Mouse (Mus musculus): ENCODE data around the gene Tmem240.
"Not testable (repeated sequence)": the region's sequence is repeated elsewhere in the genome, so short reads cannot be mapped to it uniquely, and the experiment has no call there.

Gene Tmem240

DNA sequence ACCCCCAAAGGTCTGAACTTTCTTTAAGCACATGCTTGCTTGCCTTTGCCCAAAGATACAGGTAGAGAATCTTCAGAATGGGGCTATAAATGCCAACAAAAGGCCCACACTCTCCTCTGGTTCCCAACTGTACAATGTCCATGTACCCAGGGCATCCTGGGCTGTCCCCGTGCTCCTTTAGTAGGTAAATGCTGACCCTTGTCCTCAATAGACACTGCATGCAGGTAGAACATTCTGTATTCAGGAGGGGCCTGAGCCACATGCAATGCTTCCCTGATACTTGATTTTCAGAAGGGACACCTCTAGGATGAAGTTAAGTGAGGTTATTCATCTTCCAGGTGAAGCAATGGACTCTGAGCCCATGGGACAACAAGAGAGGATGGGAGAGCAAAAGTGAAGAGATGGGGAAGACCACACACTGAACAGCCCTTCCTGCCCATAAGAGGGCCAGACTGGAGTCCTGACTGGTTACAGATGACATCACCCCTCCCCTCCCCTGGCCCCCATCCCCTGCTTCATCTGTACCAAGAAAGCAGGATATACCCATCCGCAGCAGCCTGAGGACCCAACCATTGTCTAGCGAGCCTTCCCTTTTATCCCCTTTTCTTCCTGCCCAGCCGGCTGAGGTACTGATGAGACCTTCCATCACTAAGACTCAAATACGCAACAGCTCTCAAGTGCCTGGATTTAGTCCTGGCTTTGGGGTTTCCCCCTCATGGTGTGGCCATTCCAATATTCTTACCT lies 38.9 kb downstream of the Tmem240 start:
- DNase-seq: no peak

DNA sequence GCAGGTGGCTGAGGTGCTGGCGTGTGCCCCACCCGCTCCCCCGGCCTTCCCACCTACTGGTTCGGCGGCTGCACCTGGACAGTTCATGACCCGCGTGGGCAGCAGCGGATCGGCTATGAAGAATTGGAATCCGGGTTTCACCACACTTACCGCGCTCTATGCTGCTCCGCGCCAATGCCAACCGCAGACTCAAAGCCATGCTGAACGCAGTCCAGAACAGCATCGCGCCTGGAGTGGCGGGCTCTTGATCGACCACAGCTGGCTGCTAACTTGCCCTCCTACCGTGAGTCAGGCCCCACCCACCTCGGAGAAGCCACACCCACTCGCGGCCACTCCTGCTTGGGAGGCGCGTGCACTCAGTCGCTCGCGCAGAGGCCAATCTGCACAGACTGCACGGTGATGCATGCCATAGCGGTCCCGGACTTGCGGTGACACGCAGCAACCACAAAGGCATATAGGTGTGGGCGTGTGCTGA lies 39.7 kb downstream of the Tmem240 start, which contains the start of gene Vwa1:
Gene Vwa1 (minus strand): TSS at position 419 of the 475 bp plus-strand sequence.
- peak; percentile 85 for DNase-seq

GRCm38 (mm10) chr4:155774971-155775740 lies 40.6 kb downstream of the Tmem240 start:
- no peak for DNase-seq

GRCm38 (mm10) chr4:155775855-155776254 lies 41.3 kb downstream of the Tmem240 start:
- DNase-seq: no peak

DNA sequence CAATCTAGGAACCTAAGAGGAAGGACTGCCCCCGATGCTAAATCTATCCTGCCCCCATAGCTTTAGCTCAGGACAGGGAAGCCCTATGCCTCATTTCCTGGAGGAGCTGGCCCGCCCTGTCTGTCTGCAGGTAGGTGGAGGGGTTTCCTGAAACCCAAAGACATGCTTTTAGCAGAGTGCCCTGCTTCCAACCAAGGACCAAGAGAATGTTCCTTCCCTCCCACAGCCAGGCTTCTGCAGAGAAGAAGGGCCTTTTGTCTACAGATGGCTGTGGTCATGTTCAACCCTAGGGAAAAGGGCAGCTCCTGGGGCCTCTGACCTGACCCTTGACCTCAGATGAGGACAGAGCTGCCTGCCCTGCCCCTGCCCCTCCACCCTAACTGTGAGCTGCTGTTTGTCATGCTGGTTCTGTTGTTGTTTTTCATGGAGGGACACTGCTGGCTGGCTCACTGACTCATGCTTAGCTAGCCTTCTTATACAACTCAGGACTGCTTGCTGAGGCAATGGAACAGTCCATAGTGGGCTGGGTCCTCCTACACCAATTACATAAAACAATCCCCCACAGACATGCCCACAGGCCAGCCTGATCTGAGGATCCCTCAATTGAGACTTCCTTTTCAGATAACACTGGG lies 42.2 kb downstream of the Tmem240 start:
- DNase-seq: no peak

- DNase-seq: no peak
Measured at GRCm38 (mm10) chr4:155777816-155778215, 43.2 kb downstream of the Tmem240 start.

- no peak for DNase-seq
Measured at GRCm38 (mm10) chr4:155779498-155779897, 44.9 kb downstream of the Tmem240 start.

- DNase-seq: no peak
Measured at GRCm38 (mm10) chr4:155780895-155781294, 46.3 kb downstream of the Tmem240 start.

DNA sequence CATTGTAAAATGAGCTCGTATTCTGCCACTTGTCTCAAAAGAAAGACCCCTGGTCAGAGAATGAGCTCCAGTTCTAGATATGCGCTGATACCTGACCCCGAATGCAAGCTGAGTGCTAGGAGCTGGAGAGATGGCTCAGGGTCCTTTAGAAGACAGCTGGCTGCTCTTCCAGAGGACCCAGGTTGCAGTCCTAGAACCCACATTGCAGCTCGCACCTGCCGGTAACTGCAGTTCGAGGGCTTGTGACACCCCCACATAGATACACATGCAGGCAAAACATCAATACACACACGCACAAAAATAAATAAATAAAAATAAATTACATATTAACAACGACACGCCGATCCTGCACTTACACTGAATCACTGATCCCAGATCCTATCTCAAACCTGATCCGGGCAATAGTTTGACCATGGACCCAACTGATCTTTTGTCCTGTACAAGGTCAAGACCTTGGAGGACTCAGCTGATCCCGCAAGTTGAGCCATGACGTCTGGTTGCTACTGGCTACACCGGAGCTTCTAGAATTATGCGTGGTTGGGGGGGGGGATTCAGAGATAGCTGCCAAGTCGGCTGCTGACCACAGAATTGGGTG lies 49.0 kb downstream of the Tmem240 start:
- DNase-seq: no peak

DNA sequence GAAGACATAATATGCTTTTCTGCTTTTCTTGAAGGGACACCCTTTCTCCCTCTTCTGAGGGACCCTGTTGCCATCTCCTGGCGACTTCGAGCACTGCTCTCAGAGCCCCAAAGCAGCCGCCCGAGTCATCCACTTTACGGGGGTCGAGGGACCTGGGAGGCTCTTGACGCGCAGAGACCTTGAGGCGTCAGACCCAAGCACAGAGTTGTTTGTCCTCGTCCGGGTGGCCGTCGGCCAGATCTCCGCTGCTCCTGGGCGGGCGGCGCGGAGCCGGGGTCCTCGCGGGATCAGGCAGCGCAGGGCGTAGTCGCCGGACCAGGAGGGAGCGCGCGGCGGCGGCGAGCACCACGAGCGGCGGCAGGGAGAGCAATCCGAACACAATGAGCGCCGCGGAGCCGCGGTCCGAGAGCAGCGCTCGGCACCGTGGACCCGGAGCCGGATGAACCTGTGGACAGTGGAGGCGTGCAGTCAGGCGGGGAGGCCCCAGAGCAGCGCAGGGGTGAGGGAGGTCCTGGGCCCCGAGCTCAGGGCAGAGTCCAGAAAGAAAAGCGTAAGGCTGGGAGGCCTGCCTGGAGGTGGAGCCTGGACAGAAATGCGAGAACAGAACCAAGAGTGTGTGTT lies 49.6 kb downstream of the Tmem240 start:
- DNase-seq: peak; percentile 67 to 68

GRCm38 (mm10) chr4:155785246-155785645 lies 50.6 kb downstream of the Tmem240 start:
- DNase-seq: no peak

GRCm38 (mm10) chr4:155785819-155786218 lies 51.2 kb downstream of the Tmem240 start, which contains the start of gene Tmem88b:
TSS of gene Tmem88b (minus strand) at chr4:155785874.
- DNase-seq: no peak

DNA sequence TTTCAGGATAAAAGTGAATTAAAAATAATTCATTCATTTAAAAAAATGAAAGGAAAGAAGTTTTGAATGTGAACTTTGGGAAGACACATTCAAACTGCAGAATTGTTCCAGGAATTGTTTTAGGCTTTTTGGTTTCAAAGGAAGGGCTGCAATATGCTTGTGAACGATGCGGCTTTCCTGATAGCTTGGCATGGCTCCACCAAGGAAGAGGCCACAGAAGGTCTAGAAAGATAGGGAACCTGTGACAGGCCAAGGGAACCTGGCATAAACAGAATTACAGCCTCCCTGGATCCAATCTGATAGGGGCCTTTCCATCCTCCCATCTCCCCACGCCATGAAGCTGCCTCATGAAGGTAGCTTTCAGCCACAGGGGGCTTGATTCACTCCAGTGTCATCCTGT lies 53.7 kb downstream of the Tmem240 start:
- DNase-seq: no peak

DNA sequence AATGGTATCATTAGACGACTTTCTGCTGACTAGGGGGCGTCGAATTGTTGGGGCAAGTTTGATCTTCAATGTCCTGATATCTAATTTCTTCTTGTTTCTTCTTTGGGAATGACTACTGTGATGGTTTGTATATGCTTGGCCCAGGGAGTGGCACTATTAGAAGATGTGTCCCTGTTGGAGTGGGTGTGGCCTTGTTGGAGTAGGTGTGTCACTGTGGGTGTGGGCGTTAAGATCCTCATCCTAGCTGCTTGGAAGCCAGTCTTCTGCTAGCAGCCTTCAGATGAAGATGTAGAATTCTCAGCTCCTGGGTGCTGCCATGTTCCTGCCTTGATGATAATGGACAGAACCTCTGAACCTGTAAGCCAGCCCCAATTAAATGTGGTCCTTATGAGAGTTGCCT lies 54.2 kb downstream of the Tmem240 start:
- not testable (repeated sequence) for DNase-seq

GRCm38 (mm10) chr4:155790021-155790489 lies 55.5 kb downstream of the Tmem240 start, which contains the start of gene Ankrd65:
TSS of gene Ankrd65 (plus strand) at chr4:155790439.
- DNase-seq: no peak
